Mouse (Mus musculus) lung, postnatal 14 days (tissue): ENCODE results near the gene Unc13d.
A peak's percentile ranks its signal among the peaks of the same experiment; 100 is the strongest.
"Not testable (repeated sequence)": the region's sequence is repeated elsewhere in the genome, so short reads cannot be mapped to it uniquely, and the experiment has no call there.

Source experiments
- DNase-seq: peaks from one replicate; pipeline ENCODE4 v3.0.0; 2021

Unc13d gene

DNA sequence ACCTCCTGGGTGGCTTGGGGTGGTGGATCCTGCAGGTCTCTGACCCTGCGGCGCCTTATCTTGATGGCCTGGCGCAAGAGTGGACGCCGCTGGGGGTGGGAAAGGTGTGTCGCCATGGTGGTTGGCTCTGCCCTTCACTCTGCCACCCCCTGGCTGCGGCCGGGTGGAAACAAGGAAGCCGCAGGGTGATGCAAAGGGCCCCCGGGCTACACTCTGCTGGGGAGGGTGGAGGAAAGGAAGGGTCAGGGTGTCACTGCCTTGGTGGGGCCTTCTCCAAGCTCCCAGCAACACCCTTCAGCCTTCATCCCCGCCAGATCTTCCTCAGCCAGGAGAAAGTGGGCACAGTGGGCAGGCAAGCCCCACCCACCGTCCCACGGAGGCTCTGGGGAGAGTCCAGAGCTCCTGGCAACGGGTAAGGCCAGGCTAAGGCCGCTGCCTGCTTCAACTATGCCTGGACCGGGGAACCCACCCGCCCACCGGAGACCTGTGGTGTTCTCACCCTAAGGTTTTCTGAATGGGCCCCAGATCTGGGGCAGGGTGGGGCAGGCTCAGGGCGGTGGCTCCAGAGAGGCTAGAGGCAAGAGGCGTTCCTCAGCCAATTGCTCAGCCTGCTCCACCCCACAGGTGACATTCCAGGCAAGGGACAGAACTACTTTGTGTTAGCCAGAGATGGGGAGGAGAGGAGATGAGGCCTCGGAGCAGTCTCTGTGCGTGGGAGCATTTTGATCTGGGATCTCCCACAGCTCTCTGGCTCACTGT lies at the start of gene Unc13d:
Unc13d (minus strand) TSS at position 516 of the 759 bp plus-strand sequence.
- DNase-seq = peak; percentile 67

- no peak for DNase-seq
Measured at GRCm38 (mm10) chr11:116126261-116126660, 48.5 kb upstream of the Unc13d start.

GRCm38 (mm10) chr11:116121731-116122245 lies 44.0 kb upstream of the Unc13d start:
- DNase-seq = not testable (repeated sequence)

- no peak for DNase-seq
Measured at GRCm38 (mm10) chr11:116117819-116118218, 40.1 kb upstream of the Unc13d start.

GRCm38 (mm10) chr11:116117241-116117640 lies 39.5 kb upstream of the Unc13d start:
- no peak for DNase-seq

GRCm38 (mm10) chr11:116111611-116112203 lies 33.9 kb upstream of the Unc13d start:
- DNase-seq = no peak

DNA sequence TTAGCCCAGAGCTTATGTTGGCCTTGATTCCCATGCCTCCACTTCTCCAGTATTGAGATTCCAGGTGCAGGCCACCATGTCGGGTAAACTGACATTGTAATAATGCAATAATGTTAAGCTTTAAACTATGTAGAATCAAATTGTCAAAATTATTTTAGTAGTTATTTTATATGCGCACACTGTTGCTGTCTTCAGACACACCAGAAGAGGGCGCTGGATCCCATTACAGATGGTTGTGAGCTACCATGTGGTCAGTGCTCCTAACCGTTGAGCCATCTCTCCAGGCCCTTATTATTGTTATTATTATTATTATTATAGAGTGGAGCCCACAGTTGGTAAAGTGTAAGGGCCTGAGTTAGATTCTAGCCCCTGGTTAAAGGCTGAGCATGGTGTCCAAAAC lies 33.3 kb upstream of the Unc13d start:
- DNase-seq = no peak

- no peak for DNase-seq
Measured at GRCm38 (mm10) chr11:116110540-116110939, 32.8 kb upstream of the Unc13d start.

DNA sequence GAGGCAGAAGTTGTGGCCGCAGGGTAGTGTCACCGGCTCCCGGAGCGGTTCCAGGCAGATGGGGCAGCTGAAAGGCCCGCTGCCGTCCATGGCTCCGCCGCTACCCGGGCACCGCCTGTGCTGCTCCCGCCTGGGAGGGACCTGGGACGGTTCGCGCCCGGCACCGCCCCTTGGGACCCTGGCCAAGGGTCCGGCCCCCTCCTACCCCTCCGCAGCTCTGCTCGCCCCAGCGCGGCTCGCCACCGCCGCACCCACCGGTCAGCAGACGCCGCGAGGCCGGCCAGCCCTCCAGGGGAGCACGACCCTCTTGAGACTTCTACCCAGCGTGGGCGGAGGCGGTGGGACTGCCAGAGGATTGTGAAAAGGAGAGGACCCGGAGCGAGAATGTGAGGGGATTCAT lies 32.4 kb upstream of the Unc13d start:
- DNase-seq = peak; percentile 83

DNA sequence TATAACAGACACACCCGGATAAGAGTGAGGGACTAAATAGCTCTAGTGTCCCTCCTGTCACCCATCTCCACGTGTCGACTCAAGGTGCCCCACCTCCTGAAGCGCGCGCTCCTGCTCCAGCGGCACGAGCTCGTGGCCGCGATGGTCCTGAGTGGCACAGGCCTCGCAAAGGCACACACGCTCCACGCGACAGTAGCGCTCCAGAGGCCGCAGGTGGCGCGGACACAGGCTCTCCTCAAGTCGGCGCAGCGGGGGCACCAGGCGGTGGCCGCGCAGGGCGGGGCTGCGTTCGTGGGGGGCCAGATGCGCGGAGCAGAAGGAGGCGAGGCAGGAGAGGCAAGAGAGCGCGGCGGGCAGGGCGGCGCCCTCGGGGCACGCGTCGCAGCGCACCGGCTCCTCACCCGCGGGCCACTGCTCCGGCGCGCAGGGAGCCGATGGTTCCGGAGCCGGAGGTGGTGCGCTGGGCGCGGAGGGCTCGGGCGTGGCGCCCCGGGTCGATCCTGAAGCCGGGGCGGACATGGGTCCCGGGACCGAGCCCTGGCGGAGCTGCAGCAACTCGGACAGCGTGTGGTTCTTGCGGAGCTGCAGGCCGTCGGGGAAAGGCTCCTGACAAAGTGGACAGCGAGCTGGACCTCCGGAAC lies 31.8 kb upstream of the Unc13d start:
- no peak for DNase-seq

GRCm38 (mm10) chr11:116108464-116109137 lies 30.8 kb upstream of the Unc13d start:
- peak; percentile 72 for DNase-seq

GRCm38 (mm10) chr11:116107777-116108285 lies 30.1 kb upstream of the Unc13d start:
- no peak for DNase-seq

GRCm38 (mm10) chr11:116106963-116107776 lies 29.4 kb upstream of the Unc13d start:
- no peak for DNase-seq

GRCm38 (mm10) chr11:116106154-116106962 lies 28.6 kb upstream of the Unc13d start:
- no peak for DNase-seq

DNA sequence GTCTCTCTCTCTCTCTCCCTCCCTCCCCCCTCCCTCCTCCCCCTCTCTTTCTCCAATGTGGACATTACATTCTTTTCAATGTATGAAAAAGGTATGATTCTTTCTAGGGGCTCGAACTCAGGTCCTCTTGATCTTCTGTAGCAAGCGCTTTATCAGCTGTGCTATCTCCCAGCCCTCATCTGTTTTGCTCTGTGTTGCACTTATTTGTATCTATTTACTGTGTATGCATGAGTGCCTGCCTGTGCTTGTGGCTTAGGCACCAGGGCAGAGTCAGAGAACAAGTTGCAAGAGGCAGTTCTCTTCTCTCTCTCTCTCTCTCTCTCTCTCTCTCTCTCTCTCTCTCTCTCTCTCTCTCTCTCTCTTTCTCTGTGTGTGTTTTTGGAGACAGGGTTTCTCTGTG lies 27.3 kb upstream of the Unc13d start:
- no peak for DNase-seq

GRCm38 (mm10) chr11:116104006-116104646 lies 26.4 kb upstream of the Unc13d start:
- peak; percentile 60 for DNase-seq

- no peak for DNase-seq
Measured at GRCm38 (mm10) chr11:116103572-116103971, 25.8 kb upstream of the Unc13d start.

DNA sequence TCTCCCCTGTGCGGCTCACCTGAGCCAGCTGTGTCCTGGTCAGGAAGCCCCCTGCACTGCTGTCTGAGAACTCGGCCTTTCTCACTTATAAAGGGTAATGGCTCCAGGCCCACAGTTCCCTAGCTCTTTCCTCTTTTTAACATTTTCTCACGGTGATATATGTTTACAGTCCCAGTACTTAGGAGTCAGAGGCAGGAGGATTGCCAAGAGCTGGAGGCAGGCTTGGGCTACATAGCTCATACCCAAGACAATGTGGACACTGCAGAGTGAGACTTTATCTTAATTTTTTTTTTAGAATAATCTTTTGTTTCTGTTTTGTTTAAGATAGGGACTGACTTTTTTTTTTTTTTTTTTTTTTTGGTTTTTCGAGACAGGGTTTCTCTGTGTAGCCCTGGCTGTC lies 24.7 kb upstream of the Unc13d start:
- no peak for DNase-seq

DNA sequence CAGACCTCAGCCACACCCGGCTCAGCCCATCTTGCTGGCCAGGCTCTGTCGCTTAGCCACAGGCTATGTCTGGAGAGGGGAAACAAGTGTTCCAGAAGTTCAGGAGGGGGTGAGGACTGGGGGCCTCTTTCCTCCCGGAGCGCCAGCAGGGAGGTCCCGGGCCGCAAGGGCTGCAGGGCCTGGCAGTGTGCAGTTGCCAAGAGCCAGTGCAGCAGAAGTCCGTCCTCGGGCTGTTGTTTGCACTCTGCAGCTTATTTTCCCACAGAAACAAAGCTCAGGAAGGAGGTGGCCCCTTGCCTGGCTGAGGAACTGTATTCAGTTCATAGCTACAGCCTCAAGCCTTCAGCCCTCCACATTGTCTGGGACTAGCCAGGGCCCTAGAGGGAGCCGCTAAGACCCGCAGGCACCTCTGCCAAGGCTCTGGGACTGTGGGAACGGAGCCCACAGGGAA lies 24.2 kb upstream of the Unc13d start:
- DNase-seq = peak; percentile 59

DNA sequence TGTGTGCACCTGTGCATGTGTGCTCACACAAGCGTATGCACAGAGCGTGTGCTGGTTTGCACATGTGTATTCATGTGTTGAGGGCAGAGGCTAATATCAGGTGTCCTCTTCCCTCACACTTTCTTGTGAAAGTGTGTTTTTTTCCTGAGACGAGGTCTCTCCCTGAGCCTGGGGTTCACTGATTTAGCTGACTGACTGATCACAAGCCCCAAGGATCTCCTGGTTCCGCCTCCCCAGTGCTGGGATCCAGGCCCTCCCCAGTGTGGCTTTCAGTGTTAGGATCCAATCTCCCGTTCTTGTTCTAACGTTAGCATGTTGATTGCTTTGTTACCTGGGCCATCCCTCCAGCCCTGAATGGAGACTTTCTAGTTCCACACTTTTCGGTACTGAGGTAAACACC lies 23.1 kb upstream of the Unc13d start:
- DNase-seq = no peak

GRCm38 (mm10) chr11:116100385-116100784 lies 22.6 kb upstream of the Unc13d start:
- DNase-seq = peak; percentile 68
